Mouse (Mus musculus): ENCODE data around the gene Nfatc3.

Nfatc3 gene

DNA sequence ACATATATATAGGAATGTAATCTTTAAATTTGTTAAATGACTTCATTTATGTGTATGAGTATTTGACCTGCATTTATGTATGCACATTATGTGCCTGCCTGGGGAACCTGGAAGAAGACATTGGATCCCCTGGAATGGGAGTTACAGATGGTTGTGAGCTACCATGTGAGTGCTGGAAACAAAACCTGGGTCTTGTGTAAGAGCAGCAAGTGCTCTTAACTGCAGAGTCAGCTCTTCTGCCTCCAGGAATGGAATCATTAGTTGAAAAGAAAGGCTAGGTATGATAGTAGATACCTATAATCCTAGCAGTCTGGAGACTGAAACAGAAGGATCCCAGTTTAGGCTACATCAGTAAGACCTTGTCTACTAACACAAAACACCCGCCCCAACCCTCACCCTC, 67.4 kb downstream of the Nfatc3 start:
- no peak for DNase-seq (ENCODE audit: extremely low spot score)

DNA sequence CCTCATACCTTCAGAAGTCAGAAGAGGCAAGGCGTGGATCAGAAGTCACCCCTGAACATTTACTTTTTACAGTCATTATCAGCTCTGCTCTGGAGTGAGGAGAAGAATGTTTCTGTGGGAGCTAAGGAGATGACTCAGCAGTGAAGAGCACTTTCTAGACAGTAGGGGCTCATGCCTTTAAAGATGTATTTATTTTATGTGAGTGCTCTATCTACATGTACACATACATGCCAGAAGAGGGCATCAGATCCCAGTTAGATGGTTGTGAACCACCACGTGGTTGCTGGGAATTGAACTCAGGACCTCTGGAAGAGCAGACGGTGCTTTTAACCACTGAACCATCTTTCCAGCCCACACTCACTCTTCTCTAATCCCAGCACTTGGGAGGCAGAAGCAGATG, 68.4 kb downstream of the Nfatc3 start:
- DNase-seq (ENCODE audit: extremely low spot score): no peak

DNA sequence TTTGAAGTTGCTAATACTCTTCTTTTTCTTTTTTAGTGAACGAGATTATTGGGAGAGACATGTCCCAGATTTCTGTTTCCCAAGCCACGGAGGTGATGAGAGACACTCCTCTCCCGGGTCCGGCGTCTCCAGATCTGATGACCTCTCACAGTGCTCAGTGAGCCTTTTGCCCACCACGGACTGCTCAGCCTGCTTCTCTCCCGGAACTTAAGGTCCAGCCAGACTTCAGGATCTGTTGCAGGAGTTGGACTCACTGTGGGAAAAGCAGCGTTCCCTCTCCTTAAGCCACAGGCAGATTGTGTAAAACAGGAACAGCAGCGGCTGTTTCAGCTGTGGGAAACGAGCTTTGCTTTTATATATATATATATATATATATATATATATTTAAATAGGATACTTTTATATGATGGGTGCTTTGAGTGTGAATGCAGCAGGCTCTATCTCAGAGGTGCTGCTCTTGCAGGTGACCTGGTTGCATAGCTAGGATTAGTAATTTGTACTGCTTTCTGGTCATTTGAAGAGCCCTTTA, 69.3 kb downstream of the Nfatc3 start:
- no peak for DNase-seq (ENCODE audit: extremely low spot score)

DNA sequence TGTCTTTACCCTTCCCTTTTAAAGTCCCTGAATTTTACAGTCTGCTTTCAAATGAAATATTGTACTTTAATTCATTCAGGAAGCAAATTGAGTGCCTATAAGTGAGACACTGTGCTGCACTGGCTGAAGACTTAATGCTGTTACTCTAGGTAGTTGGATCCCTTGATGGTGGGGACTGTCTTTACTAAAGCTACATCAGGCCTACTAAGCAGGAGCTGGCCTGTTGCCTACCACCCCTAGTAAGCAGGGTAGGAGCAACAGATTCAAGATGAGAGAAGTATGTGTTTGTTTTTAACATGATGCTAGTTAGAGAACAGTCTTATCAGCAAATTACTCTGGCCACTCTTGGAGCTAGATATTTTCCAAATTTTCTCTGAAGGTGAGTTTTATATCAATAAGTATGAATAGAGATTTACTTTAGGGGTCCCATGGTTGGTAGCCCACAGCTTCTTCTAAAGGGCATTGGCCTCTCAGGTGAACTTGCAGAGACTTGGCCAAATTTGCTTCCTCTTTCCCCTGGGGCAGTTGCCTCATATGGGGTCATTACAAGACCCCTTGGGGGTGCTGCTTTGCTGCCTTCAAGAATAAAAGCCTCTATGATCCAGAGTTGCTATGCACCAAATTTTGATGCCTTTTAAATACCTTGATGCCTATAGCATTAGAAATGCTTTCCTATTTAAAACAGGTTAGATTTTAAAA, 70.7 kb downstream of the Nfatc3 start:
- no peak for DNase-seq (ENCODE audit: extremely low spot score)

DNA sequence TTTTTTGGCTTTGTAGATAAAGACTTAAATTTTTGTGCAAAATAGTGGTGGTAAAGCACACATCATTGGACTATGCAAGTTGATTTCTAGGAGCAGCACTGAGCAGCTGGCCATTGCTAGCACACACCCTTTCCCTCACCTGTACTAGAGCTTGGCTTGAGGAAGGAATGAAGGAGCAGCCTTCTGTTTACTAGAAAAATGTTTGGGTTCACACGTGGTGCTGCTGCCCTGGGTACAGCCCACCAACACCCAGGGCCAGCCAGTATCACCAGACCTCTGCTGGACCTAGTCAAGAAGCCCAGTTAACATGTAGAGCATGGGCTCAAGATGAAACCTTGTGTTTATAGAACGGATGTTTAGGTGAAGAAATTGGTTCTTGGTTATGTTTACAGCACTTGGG, 71.4 kb downstream of the Nfatc3 start:
- no peak for DNase-seq (ENCODE audit: extremely low spot score)

DNA sequence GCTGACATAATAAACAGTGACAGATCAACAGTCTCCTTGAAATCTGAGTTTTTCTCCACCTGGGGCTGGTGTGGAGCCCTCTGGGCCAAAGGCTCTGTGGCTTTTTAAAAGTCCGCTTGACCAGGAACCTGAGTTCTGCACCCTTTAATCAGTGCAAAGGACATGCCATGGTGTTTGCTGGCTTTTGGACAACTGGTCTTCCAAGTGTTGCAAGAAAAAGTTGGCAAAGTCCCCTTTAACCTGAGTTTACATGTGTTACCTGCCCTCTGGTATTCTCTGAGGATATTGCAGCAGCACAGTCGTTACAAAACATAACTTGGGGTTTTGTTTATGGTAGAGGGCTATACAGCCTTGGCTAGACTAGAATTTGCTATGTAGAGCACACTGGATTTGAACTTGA, 71.9 kb downstream of the Nfatc3 start:
- DNase-seq (ENCODE audit: extremely low spot score): no peak

DNA sequence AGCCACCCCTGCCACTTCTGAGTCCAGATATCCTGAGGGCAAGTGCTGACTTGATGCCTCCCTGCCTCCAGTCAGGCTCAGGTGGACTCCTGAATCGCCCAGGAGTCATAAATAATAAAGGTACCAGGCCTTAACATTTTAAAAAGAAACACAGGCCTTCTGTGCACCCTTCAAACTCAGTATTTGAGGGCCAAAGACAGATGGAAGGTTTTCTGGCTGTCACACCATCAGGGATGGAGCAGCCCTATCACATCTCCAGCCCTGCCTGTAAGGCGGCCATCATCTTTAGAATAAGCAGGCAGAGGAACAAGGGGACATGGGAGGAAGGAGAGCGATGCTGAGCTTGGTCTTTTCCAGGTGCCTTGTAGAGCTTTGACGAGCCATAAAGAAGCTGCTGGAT, 72.4 kb downstream of the Nfatc3 start:
- no peak for DNase-seq (ENCODE audit: extremely low spot score)

DNA sequence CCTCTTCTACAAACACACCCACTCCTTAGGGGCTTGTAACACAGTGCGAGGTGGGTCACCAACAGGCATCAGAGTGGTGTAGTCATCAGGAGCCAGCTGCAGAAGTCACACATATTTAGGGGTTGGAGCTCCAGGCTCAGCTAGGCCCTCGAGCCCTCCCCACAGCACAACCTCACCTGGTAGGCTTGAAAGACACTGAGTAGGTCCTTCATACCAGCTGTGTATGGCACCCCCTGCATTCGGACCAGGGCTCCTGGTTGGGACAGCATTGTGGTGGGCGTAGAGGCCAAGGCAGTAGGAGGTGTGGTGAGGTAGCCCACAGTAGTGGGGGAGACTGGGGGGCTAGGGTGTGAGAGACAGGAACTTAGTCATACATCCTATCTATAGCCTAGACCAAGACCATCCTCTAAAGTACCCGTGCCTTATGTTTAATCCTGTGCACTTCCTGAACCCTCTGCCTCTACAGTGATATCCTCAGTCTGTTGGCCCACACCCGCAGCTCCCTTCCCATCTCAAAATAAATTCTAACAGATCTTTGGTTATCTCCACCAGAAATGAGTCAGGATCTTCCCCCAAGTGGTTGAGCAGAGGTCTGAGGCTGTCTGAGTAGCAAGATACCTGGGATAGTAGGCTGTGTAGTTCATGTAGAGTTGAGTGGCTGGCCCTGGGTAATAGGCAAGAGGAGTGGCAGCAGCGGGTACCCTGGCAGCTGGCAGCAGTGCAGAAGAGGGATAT, 73.0 kb downstream of the Nfatc3 start:
- no peak for DNase-seq (ENCODE audit: extremely low spot score)

DNA sequence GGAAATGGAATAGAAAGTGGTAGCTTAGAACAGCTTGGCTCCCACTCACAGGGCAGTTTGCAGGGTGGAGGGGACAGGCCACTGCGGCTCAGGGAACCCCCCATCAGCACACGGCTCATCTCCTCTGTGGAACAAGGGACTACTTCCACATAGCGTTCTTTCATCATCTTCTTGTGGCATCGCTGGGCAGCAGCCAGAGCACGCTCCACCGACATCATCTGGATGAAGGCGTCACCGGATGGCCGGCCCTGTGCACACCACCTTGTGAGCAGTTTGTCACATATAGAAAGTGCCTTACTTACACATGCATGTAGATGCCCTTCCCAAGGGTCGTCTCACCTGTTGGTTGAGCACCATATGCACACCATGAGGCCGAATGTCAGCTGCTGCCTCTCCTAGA, 73.7 kb downstream of the Nfatc3 start:
- no peak for DNase-seq (ENCODE audit: extremely low spot score)

DNA sequence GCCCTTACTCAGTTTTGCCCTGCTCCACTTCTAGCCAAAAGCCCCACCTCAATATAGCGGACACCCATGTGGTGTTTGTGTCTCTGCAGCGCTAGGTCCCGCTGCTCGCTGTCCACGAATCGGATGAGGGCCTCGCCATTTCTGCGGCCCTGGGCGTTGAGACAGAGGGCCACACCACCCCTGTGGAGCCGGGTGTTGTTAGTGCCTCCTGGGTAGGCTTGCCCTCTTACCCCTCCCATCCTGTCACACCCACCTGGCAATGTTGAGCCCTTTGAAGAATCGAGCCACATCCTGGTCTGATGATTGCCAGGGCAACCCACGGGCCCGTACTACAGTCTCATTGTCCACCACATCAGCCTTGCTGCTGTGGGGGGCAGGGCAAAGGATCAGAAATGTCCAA, 74.9 kb downstream of the Nfatc3 start:
- DNase-seq (ENCODE audit: extremely low spot score): no peak

DNA sequence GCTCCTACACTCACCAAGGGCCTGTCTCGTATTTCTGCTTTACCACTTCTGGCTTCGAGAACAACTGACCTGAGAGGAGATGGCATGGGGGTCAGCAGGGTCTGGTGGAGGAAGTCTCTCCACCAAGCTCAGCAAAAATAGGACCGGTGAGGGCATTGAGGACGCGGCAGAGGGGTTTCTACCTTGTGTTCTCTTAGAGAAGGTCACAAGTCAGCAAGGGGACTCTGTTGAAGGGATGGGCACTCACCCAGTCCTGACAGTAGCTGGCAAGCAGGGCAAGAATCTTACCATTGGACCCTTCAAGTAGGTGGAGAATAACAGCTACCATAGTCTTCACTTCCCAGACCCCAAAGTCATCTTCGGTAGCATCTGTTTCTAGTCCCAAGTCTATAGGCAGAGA, 75.3 kb downstream of the Nfatc3 start:
- no peak for DNase-seq (ENCODE audit: extremely low spot score)

DNA sequence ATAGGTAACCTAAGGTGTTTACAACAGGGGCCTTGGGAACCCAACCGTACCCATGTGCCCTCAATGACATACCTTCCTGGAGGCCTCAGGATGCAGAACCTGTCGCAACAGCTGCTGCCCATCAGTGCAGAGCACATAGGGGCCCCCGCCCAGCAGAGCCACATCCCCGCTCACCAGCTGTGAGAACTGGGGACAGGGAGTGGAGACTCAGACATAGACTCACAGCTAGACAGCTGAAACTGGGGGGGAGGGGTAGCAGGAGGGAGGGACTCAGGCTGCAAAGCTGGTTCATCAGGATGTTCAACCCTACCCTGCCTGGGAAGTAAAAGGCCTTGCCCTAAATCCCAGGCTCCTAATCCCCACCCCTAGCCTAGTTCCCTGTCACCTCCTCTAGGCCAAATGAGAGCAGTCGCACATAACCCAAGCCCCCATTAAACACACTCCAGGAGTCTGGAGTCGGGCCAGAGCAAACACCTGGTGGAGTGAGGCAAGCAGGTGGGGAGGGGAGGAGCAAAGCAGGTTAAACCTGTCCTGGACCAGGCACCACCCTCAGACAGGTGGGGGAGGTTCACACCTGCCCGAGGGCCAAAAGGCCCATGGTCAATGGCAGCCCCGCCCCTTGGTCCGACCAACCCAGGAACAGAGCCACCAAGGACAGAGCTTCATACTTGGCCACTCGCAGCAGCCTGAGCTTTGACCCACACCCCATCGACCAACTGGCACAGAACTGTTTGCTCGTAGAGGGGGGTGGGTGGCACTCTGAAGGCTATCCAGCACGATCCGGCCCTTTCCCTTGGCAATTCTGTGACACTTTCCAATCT, 76.3 kb downstream of the Nfatc3 start:
- DNase-seq (ENCODE audit: extremely low spot score): peak; percentile 38

DNA sequence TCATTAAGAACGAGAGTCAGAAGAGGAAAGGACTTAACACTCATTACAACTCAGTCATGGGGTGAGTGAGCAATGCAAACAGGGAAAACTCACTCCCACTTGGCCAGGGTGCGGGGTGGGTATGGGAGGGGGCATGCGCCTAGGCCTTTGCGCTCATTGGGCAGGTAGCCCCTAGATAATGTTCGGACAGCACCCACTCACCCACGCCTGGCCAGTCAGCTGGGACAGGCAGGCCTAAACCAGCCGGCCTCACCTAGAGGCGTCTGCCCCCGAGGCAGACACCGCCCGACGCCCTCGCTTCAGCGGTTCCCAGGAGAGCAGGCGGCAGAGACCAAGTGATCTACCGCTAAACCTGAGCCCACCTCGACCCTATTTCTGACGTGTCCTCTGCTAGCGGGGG, 77.0 kb downstream of the Nfatc3 start:
- no peak for DNase-seq (ENCODE audit: extremely low spot score)

DNA sequence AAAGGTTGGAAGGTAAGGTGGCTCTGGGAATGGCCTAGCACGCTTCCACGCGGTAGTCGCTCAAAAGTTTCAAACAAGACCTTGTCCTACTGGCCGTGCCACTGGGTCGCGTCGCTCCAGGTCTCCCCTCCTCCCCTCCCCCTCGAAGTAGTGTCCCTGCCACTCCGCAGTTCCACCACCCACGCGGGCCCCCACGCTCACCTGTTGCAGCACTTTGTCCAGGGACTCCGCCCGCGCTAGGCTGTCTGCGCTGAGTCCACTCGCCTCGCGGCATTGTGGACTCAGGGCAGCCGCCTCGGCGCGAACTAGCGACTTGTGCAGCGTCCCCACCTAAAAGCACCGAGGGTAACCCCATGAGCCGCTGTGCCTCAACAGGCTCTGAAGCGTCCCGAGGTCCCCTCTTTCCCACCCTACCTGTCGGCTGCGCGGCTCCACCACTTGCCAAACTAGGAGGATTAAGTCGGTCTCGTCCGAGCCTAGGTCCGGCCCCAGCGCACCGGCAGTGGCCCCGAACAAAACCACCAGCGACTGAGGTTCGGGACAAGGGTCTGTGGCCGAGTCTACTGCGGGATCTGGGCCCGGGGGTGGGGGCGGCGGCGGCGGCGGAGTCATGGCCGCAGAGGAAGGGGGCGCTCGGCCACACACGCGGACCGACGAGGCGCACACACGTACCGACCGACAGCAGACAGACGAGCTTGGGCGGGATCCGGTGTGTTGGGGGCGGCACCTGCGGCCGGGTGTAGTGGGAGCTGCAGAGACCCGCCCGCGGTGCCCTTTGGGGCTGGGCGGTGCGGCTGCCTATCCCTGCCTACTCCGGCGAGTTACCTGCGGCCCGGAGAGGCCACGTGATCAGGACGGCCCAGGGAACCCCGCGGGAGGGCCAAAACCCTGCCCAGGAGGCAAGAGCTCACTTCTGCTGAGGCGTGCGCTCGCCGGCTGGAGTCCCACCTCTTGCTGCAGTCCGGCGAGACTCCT, 77.8 kb downstream of the Nfatc3 start, which contains the start of gene Esrp2:
Gene Esrp2 (minus strand): TSS at position 819 of the 975 bp plus-strand sequence.
- peak; percentile 59 for DNase-seq (ENCODE audit: extremely low spot score)

DNA sequence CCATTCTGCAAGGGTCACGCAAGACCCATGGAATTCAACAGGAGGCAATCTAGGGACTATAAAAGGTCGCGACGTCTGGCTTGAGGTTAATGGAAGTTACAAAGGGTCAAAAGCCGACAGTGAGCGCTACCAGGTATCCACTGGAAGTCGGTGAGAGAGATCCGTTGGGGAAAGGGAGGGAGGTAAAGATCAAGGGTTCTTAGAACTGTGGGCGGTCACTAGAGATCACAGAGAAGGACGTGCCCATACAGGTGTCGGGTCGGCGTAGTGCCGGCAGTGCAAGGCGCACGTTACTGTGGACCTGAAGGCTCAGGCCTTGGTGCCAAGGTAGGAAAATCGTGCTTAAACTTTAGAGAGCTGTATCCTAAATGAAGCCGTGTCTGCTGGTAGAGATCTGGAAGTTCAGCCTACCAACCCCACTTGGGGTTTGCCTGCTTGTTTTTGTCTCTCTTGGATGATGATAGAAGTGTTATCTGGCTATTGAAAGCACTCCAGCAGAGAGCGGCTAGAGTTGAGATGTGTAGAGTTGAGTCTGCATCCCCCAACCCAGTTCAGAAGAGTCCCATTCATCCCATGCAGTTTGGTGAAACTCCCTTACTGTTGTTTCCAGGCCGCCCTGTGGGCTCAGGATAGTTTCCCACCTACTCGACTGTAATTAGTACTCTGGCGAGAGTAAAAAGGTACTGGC, 78.7 kb downstream of the Nfatc3 start:
- DNase-seq (ENCODE audit: extremely low spot score): no peak

DNA sequence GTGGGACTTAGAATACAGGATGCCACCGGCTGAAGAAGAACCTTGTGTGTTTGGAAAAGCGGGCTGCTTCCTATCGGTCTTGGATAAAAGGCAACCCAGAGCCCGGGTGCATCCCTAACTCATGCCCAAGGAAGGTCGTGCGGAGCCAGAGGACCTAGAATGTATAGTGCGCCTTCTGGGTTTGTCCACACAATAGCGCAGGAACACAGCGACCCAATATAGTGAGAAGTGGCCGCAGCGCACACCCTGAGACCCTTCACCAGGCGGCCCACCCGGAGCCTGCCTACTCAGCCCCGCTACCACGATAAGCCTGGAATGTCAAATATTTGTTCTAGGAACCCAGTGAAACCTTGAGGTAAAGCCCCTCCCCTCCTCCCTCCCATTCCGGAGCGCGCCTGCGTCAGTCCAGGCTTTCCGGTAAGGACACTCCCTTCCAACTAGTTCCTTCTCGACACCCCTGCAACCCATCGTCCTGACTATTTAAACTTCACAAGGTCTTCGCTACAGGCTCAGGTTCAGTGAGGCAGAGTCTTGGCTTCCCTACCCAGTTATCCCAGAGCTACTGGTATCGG, 79.4 kb downstream of the Nfatc3 start:
- DNase-seq (ENCODE audit: extremely low spot score): peak; percentile 80

DNA sequence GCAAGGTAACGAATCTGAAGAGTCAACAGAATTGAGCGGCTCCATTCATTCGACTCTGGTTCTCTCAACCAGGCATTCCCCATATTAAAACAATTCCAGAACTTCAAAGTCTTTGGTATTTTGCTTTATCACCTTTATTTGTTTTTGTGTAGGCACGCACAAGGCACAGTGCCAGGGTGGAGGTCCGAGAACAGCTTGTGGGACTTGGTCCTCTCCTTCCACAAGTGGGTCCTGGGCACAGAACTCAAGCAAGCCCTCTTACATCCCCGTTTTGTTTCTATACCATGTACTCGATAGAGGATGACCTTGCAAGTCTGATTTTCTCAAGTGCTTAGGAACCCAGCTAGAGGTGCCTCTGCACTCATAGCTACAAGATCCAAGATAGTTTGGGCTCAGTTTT, 80.0 kb downstream of the Nfatc3 start:
- no peak for DNase-seq (ENCODE audit: extremely low spot score)

DNA sequence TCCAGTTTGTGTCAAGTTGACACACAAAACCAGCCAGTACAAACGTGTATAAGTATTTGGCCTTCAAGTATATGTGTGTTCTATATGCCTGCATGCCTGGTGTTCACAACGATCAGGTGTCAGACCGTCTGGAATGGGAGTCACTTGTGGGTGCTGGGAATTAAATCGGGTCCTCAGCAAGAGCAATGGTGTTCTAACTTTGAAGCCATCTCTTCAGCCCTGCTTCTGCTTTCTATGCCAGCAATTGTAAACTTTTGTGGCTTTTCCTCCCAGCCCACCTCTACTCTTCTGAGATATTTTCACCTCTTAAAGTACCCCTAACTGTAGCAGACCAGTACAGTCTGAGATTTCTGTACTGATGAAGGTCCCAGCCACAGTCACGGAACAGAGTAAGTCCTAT, 81.6 kb downstream of the Nfatc3 start:
- DNase-seq (ENCODE audit: extremely low spot score): no peak

DNA sequence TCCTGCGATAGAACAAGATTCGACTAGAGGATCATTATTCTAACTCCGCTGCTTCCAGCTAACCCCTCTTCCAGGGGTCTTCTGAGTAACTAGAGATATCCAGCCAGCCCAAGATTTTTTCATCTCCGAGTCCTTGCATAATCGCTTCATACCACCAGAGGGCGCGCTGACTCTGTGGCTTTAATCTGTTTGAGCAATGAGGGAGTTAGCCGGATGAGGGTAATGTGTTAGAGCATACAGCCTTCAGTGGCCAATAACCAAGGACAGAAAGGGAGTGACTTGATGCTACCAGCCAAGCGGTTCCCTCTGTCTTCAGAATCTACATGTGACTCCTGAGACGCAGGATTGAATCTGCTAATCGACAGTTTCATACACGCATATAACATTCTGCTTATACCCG, 82.1 kb downstream of the Nfatc3 start:
- peak; percentile 85 for DNase-seq (ENCODE audit: extremely low spot score)

DNA sequence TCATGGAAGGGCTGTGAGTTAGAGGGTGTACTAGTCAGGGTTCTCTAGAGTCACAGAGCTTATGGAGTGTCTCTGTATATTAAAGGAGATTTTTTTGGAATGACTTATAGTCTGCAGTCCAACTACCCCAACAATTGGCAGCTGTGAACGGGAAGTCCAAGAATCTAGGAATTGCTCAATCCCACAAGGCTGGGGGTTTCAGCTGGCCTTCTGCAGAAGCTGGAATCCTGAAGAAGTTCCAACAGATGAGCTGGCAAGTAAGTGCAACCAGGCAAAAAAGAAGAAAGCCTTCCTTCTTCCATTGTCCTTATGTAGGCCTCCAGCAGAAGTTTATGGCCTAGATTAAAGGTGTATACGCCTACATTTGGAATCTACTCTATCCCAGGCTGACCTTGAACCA, 86.7 kb downstream of the Nfatc3 start:
- no peak for DNase-seq (ENCODE audit: extremely low spot score)

All from embryo, embryonic 9.5 days (tissue).